Mouse (Mus musculus): ENCODE data around the gene Nudt9. TPM values are rescaled to one million over a fixed set of nuclear protein-coding genes. Genes with fewer than 3 reads are reported as not detected.

The Nudt9 gene
- total RNA-seq (2023): 10 to 100 TPM; 19.0 to 22.2 TPM

DNA sequence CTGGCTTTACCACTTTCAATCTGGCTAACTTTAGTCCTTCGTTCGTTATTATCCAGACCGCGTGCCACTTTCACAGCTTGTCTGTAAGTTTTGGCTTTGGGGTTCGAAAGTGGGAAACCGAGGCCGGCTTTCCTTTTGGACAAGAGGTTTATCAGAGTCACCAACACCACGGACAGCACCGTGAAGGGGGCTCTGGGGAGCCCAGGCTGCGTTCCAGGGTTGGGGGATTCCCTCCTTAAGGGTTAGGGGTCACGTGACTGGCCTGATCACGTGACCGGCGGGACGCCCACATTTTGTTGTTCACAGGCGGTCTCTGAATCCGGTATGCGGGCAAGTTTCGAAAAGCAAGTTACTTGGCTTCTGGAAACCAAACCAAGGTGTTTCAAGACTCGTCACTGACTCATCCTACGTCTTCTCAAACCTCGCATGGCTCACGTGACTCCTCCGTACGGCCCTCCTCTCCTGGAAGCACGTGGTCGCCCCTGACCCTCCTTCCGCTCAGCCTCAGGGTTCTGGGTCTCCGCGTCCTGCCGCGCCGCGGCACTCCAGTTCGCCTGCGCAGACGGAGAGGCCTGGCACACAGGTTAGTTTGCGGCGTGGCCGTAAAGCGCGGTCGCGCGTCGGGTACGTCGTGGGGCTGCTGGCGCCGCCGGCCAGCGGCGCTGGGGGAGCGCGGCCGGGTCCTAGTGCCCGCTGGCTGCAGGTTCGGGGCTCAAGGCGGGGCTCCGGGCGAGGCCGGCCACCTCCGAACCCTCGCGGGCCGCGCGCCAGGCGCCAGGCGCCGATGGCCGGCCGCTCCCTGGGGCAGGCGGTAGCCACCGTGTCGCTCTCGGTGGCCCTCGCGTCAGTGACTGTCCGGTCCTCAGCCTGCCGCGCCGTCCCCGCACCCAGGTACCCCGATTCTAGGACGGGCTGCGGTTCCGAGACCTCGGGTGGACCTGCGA lies at the start of gene Nudt9:
TSS of gene Nudt9 (plus strand) at position 51 of the 944 bp plus-strand sequence.

DNA sequence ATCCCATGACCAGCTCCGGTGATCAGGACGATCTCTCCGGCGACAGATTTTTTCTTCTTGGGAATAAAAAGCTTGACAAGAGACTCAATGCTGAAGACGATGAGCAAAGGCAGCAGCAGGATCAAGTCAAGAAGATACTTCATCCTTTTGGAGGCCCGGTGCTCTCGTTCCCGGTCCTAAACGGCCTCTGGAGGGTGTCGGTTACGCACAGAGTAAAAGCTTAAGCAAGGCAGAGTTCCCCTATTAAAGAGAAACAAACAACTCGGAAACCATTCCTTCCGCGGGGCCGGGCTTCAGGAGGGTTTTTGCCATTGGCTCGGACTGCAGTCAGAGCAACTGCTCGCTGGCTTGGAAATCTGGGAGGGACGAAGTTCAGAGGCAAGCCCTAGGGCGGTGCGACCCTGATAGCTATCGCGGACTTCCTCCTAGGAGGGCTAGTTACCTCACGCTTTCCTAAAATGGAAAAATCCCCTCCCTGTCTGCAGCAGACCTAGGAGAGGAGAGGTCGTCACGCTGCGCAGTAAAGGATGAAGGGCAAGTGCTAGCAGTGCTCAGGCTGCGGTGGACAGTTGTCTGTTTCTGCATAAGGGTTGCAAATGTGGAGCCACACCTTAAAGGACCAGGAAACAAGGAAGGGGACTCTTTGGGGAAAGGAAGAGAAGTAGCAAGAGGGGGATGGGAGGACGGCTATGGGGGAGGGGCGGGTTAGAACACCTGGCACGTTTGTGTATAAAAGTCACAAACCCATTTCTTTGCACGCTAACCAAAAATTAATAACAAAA lies 24.3 kb upstream of the Nudt9 start, which contains the start of gene Hsd17b11:
TSS of gene Hsd17b11 (minus strand) at position 323 of the 782 bp plus-strand sequence.

DNA sequence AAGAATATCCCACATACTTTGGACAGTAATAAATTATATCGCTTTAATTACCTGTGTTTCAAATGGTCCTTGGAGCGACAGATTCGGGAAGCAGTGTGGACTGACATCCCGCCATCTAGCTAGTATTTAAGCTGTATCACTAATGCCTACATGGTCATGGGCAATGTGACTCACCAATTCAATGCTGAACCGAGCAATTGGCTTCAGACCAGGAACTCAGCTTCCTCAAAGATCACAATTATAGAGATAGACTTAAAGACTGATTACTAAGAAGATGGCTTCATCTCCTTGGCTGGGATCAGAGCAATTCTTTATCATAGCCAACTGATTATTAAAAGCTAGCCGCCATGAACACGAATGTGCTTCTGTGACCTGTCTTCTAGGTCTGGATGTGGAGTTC lies 31.4 kb downstream of the Nudt9 start, which contains the start of gene Gm17660:
TSS of gene Gm17660 (minus strand) at position 101 of the 400 bp plus-strand sequence.

DNA sequence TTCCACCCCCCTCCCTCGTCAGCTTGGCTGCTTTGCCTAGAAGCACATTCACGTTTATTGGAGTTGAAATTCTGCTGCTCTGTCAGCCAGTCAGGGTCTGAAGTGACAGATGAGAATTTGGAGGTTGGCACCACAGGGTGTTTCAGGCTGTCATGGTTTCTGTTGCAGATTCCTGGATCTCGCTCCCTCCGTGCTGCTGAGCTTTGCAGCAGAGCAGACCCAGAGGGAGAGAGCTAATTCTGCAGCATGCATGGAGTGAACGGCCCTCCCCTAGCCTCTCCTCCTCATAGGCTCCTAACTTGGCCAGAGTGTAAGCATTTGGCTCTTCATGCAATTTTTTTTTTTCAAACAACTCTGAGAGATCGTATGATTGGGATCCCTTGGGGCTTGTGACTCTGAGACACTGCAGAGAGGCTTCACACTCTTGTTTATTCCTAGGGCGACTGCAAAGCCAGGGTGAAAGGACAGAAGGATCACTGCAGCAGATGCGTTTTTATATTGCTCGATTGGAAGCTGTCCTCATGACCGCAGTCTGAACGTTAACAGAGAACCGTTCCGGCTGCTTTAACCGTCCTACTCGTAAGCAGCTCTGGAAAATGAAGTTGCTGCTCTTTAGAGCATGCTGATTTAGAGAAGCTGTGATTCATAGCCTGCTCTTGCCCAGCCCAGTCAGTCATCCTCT lies 67.5 kb downstream of the Nudt9 start, which contains the start of gene Sparcl1:
TSS of gene Sparcl1 (minus strand) at position 243 of the 682 bp plus-strand sequence.

Other genes starting within 250 kb of the Nudt9 start
- 1 to 10 TPM; 1.0 to 1.3 TPM for gene Klhl8, start 135.0 kb upstream of the Nudt9 start, total RNA-seq (2023)
- gene Hsd17b13, start 68.9 kb upstream of the Nudt9 start, total RNA-seq (2023): not detected
- 100 to 1,000 TPM; 138 to 146 TPM for gene Hsd17b11, start 24.4 kb upstream of the Nudt9 start, total RNA-seq (2023)
- not detected for gene Gm17660, start 31.3 kb downstream of the Nudt9 start, total RNA-seq (2023)
- gene Sparcl1, start 67.4 kb downstream of the Nudt9 start, total RNA-seq (2023): not detected
- gene Dspp, start 124.4 kb downstream of the Nudt9 start, total RNA-seq (2023): not detected
- gene Dmp1, start 156.3 kb downstream of the Nudt9 start, total RNA-seq (2023): under 1 TPM; 0.20 to 0.31 TPM